Mouse (Mus musculus): ENCODE measurements around the gene Cct7. TPM values are rescaled to one million over a fixed set of nuclear protein-coding genes. Genes with fewer than 3 reads are reported as not detected.

Cct7 gene
- total RNA-seq (2014; rRNA removed), result 273 and 320 TPM in 2 replicates
- polyA plus RNA-seq (2015; fragmentation: Nextera tagmentation; extraction: Ambion mirVana), result 552 and 579 TPM in 2 replicates

DNA sequence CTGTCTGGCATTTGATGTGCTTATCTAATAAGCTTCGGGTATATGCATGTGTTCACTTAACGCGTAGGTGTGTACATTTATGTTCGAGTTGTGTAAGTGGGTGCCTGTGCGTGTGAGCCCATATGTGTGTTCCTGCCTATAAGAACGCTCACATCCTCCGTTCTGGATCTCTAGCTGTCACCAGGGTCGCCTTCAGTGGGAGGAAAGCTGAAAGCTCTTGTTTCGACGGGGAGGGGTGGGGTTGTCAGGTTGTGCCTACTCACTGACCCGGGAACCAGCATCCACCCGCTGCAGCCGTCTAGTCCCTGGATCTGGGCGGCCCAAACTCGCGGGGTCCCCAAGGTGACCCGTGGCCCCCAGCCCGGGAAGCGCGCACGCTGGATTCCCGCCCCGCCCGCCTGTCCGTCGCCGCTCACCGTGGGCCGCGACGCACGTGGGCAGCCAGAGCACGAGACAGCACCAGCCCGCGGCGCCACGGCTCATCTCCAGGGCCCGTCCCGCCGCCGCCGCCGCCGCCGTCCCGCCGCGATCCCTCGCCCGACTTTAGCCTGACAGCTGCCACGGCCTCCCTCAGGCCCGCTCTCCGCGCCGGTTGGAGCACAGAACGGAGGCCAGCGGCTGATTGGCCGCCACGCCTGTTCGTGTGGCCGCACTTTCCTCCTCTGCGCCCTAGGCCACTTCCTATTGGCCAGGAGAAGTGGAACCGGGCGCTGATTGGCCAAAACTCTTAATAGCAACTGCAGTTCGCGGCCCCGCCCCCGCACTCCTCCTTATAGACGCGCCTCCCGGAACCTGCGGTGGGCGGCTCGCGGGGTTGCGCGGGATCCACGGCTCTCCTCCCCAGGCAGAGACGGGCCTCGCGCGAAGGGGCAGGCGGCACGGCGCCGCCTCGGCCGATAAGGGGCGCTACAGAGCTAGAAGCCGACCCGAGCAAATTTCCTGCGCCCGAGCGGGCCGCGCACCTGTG lies at the start of gene Cct7:
TSS of gene Cct7 (plus strand) at position 818 of the 967 bp plus-strand sequence.
- no peaks in the 10 kb centered on the region for H3K27me3 ChIP-seq (ENCODE audit: insufficient read depth, low read length)
- H3K9ac ChIP-seq, result peak within 1 kb of the TSS; percentile 66
- no peaks in the 10 kb centered on the region for H3K9me3 ChIP-seq (ENCODE audit: low read length)
- peak within 1 kb of the TSS; percentile 82 for H3K4me3 ChIP-seq (ENCODE audit: low read depth, low read length)
- ATAC-seq (peak; percentile 93), DNase-seq (peak; percentile 99)
- peak within 1 kb of the TSS; percentile 93 for H3K4me2 ChIP-seq (ENCODE audit: low read depth)
- WGBS, result 4% methylated on average over 85 of the region's 96 CpGs
- peak; percentile 74 for TF ChIP-seq CTCF (IDR thresholded peaks at IDR 0.05; ENCODE audit: low read depth)
- H3K27ac ChIP-seq (ENCODE audit: low read depth, low read length), result peak within 1 kb of the TSS; percentile 94
- peaks cover 24% of the 10 kb centered on the region for H3K4me1 ChIP-seq (ENCODE audit: insufficient read depth)
- peaks cover 7% of the 10 kb centered on the region; the same call in 1 of the 2 replicates for H3K36me3 ChIP-seq (ENCODE audit: insufficient read depth)

DNA sequence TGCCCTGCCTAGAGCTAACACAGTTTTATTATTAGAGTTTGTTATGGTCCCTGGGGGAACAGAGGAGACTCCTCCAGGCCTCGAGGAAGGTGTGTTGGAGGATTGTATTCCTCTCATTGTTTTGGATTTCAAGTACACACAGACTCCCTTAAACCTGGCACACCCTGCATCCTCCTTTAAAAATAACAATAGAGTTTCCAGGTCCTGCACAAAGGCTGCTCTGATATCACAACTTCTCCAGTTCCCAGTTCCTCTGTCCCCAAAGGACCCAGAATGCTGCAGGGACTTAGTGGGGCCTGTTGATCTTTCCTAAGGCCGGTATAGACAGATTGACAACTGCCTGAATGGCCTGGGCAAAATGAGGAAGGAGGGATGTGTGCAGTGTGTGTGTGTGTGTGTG lies 48.7 kb upstream of the Cct7 start:
- Histone ChIP-seq H3K4me3 (ENCODE audit: low read depth, low read length) (no peak overlapping the region), H3K27ac (ENCODE audit: low read depth, low read length) (peak overlapping the region; percentile 31; the same call in 1 of the 2 replicates), H3K27me3 (ENCODE audit: insufficient read depth, low read length) (peaks cover 2% of the 10 kb centered on the region; the same call in 1 of the 2 replicates), H3K9ac (no peak overlapping the region), H3K9me3 (ENCODE audit: low read length) (no peaks in the 10 kb centered on the region), H3K4me1 (ENCODE audit: insufficient read depth) (no peaks in the 10 kb centered on the region), H3K36me3 (ENCODE audit: insufficient read depth) (no peaks in the 10 kb centered on the region), H3K4me2 (ENCODE audit: low read depth) (no peak overlapping the region)
- no peak for ATAC-seq
- no peak for TF ChIP-seq CTCF (IDR thresholded peaks at IDR 0.05; ENCODE audit: low read depth)
- no peak for DNase-seq
- WGBS, result 33% methylated on average over 2 of the region's 2 CpGs

DNA sequence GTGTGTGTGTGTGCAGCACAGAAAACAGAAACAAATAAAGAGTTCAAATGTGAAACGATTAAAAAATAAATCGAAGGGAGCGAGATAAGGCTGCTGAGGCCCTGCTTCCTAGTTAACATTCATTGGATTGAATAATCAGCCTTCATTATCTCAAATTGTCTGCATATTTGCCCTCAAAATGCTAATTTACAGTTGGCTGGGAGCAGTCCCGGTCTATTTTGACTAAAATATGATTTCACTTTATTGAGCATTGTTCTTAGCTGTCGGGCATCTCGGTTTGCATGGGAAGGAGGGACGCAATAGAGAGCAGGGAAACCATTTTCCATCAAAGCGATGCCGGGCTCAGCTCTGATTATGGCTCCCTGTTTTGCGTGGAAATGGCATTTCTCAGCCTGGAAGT lies 48.3 kb upstream of the Cct7 start:
- DNase-seq (peak; percentile 58), ATAC-seq (peak; percentile 66)
- Histone ChIP-seq H3K9me3 (ENCODE audit: low read length) (no peaks in the 10 kb centered on the region), H3K4me3 (ENCODE audit: low read depth, low read length) (no peak overlapping the region), H3K4me1 (ENCODE audit: insufficient read depth) (no peaks in the 10 kb centered on the region), H3K36me3 (ENCODE audit: insufficient read depth) (no peaks in the 10 kb centered on the region), H3K27ac (ENCODE audit: low read depth, low read length) (peak overlapping the region; percentile 31; the same call in 1 of the 2 replicates), H3K9ac (no peak overlapping the region), H3K27me3 (ENCODE audit: insufficient read depth, low read length) (peaks cover 6% of the 10 kb centered on the region; the same call in 1 of the 2 replicates), H3K4me2 (ENCODE audit: low read depth) (no peak overlapping the region)
- 31% methylated on average over 10 of the region's 10 CpGs for WGBS
- no peak for TF ChIP-seq CTCF (IDR thresholded peaks at IDR 0.05; ENCODE audit: low read depth)

DNA sequence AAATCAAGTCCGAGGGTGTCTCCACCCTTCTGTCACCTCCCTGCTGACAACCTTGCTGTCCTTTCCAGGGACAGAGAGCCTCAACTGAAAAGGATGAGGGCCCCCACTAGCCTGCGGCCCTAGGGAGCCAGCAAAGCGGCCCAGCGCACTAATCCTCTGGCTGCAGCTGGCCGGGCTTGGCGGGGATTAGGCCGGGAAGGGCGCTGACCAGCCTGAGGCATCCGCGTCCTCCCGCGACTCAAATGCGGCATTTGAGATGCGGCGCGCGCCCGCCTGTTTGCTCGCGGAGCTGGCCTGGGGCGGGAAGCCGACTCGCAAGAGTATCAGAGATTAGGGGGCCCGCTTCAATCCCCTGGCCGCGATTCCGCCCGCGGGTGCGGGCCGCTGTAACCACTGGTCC lies 42.3 kb upstream of the Cct7 start:
- DNase-seq (no peak), ATAC-seq (no peak)
- Histone ChIP-seq H3K27me3 (ENCODE audit: insufficient read depth, low read length) (peaks cover 31% of the 10 kb centered on the region), H3K27ac (ENCODE audit: low read depth, low read length) (no peak overlapping the region), H3K4me2 (ENCODE audit: low read depth) (peak overlapping the region; percentile 48), H3K9me3 (ENCODE audit: low read length) (no peaks in the 10 kb centered on the region), H3K4me1 (ENCODE audit: insufficient read depth) (no peaks in the 10 kb centered on the region), H3K9ac (peak overlapping the region; percentile 28; the same call in 1 of the 2 replicates), H3K4me3 (ENCODE audit: low read depth, low read length) (peak overlapping the region; percentile 27), H3K36me3 (ENCODE audit: insufficient read depth) (no peaks in the 10 kb centered on the region)
- TF ChIP-seq CTCF (IDR thresholded peaks at IDR 0.05; ENCODE audit: low read depth), result no peak
- WGBS, result 5% methylated on average over 31 of the region's 31 CpGs

DNA sequence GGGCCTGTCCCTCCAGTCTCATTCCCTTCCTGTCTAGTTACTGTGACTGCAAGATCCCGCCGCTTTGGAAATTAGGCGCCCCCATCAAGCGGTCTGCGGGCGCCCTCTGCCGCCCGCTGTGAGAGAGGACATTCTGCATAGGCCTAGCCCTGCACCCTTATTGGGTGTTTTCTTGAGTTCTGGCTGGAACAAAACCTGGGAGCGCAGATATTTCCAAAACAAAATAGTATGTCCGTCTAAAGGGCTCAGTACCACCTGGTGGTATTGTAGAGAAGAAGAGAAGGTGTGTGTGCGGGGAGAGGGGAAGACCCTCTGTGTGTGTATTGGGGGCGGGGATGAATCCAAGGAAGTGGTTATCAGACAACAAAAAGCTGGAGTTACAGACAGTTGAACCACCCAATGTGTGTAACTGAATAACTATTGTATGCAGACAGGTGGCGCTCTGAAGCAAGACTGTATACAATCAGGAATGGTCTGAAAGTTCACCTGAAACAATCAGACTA lies 40.5 kb upstream of the Cct7 start:
- no peaks in the 10 kb centered on the region for H3K9me3 ChIP-seq (ENCODE audit: low read length)

DNA sequence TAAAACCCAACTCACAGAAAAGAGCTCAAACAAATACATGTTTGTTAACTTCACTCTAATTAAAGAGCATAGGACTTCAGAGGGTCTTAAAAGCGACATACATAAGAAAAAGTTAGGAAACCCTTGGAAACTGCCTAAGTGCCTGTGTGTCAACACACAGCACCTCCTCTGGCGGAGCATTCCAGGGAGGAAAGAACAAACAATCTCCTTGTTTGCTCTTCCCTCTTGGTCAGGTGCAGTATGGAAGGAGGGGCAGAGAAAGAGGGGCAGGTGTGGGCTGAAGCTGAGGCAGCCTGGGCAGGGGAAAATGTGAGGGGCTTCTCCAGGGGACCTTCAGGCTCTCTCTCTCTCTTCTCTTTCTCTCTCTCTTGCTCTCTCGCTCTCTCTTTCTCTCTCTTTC lies 35.5 kb upstream of the Cct7 start:
- no peak for ATAC-seq
- no peaks in the 10 kb centered on the region for H3K9me3 ChIP-seq (ENCODE audit: low read length)
- H3K4me3 ChIP-seq (ENCODE audit: low read depth, low read length), result no peak overlapping the region
- no peak overlapping the region for H3K9ac ChIP-seq
- TF ChIP-seq CTCF (IDR thresholded peaks at IDR 0.05; ENCODE audit: low read depth), result no peak
- no peak overlapping the region for H3K4me2 ChIP-seq (ENCODE audit: low read depth)
- H3K36me3 ChIP-seq (ENCODE audit: insufficient read depth), result no peaks in the 10 kb centered on the region
- H3K27me3 ChIP-seq (ENCODE audit: insufficient read depth, low read length), result no peaks in the 10 kb centered on the region
- H3K4me1 ChIP-seq (ENCODE audit: insufficient read depth), result no peaks in the 10 kb centered on the region
- no peak overlapping the region for H3K27ac ChIP-seq (ENCODE audit: low read depth, low read length)
- WGBS, result 57% methylated on average over 3 of the region's 3 CpGs
- no peak for DNase-seq

More for the DNA sequence above, 40.5 kb upstream of the Cct7 start:
- ATAC-seq (peak; percentile 97), DNase-seq (peak; percentile 93)
- Histone ChIP-seq H3K4me3 (ENCODE audit: low read depth, low read length) (no peak overlapping the region), H3K9ac (no peak overlapping the region), H3K4me1 (ENCODE audit: insufficient read depth) (no peaks in the 10 kb centered on the region), H3K27me3 (ENCODE audit: insufficient read depth, low read length) (peaks cover 31% of the 10 kb centered on the region), H3K36me3 (ENCODE audit: insufficient read depth) (no peaks in the 10 kb centered on the region), H3K27ac (ENCODE audit: low read depth, low read length) (no peak overlapping the region), H3K4me2 (ENCODE audit: low read depth) (no peak overlapping the region)
- peak; percentile 84 for TF ChIP-seq CTCF (IDR thresholded peaks at IDR 0.05; ENCODE audit: low read depth)
- WGBS, result 8% methylated on average over 13 of the region's 13 CpGs

DNA sequence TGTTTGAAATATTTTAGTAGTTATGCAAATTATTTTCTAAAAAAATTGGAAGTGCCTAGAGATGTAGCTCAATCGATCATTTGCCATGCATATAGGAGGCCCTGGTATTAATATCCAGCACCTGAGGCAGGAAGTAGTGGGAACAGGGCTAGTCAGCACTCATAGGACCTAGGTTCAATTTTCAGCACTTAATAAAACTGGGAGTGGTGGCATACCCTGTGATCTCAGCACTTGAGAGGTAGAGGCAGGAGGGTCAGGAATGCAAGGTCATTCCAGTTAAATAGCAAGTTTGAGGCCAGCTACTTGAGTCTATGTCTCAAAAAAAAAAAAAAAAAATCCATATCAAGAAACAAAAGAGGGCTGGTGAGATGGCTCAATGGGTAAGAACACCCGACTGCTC lies 32.2 kb upstream of the Cct7 start:
- WGBS, result 94% methylated on average over 2 of the region's 2 CpGs
- no peak overlapping the region for H3K4me2 ChIP-seq (ENCODE audit: low read depth)
- H3K27me3 ChIP-seq (ENCODE audit: insufficient read depth, low read length), result peaks cover 3% of the 10 kb centered on the region; the same call in 1 of the 2 replicates
- H3K36me3 ChIP-seq (ENCODE audit: insufficient read depth), result no peaks in the 10 kb centered on the region
- no peaks in the 10 kb centered on the region for H3K9me3 ChIP-seq (ENCODE audit: low read length)
- no peak for DNase-seq
- ATAC-seq, result no peak
- H3K4me3 ChIP-seq (ENCODE audit: low read depth, low read length), result no peak overlapping the region
- TF ChIP-seq CTCF (IDR thresholded peaks at IDR 0.05; ENCODE audit: low read depth), result no peak
- H3K9ac ChIP-seq, result no peak overlapping the region
- no peaks in the 10 kb centered on the region for H3K4me1 ChIP-seq (ENCODE audit: insufficient read depth)
- H3K27ac ChIP-seq (ENCODE audit: low read depth, low read length), result no peak overlapping the region

Measured in forebrain, postnatal 0 days (tissue).